Mouse (Mus musculus): ENCODE measurements around the gene Zscan26.
"Not testable (repeated sequence)": the region's sequence is repeated elsewhere in the genome, so short reads cannot be mapped to it uniquely, and the experiment has no call there.

Zscan26 gene

DNA sequence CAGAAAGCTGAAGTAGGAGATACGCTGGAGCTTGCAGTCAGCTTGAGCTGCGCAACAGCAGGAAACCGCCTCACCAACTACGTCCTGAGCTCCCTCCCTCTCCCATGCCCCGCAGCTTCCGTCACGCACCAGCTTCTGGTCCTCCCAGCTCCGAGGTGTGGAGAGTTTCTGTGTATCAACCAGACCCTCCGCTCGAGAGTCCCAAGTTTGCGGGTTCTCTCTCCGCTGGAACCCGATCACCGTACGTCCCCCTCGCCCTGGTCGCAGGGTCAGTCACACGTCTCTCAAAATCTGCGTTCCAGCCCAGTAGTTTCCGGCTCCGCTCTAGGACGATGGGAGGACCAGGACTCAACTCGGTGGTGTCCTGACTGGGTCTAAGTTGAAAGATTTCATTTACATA lies at the start of gene Zscan26:
Gene Zscan26 (minus strand): TSS at position 282 of the 400 bp plus-strand sequence.
- in situ Hi-C loops (cut with MboI; ENCODE audit: unreplicated experiment in 2 of 2) = loop anchor here in 1 of 2 experiments (5.0 kb wide), 2 partner anchors 51 to 54 kb away; partner anchors contain the start of gene Zkscan3

GRCm38 (mm10) chr13:21502296-21502695 lies 48.8 kb upstream of the Zscan26 start:
- in situ Hi-C loops (cut with MboI; ENCODE audit: unreplicated experiment in 2 of 2) = loop anchor here in 1 of 2 experiments (25.0 kb wide), 1 partner anchor 210 kb away; the partner anchor contains the start of genes Hist1h2ai, Hist1h2bl, Hist1h2bm and Hist1h3h

- in situ Hi-C loops (cut with MboI; ENCODE audit: unreplicated experiment in 2 of 2) = loop anchor here in 1 of 2 experiments (25.0 kb wide), 1 partner anchor 211 kb away; the partner anchor contains the start of genes Hist1h2ai, Hist1h2bl, Hist1h2bm and Hist1h3h
These were observed 47.7 kb upstream of the Zscan26 start, which contains the start of gene Gm11273 for GRCm38 (mm10) chr13:21501182-21501581. Gm11273 (minus strand) TSS chr13:21501418.

- in situ Hi-C loops (cut with MboI; ENCODE audit: unreplicated experiment in 2 of 2) = no loop called here
These were observed 41.5 kb upstream of the Zscan26 start, which contains the start of gene AK157302 for GRCm38 (mm10) chr13:21495080-21495479. AK157302 (plus strand) TSS chr13:21495223.

DNA sequence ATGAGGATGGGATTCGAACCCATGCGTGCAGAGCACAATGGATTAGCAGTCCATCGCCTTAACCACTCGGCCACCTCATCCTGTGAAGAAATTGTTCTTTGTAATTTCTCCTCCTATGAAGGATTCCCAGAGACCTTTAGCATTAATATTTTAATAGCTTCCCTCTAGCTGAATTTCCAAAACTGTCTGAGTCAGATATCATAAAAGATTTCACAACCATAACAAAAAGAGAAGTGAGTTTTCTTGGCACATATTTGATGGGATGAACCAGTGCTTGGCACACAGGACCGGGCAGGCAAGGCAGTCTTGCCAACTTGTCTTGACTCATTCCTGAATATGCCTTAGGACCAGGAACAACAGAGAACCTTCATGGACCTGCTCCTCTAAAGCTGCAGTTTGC lies 39.3 kb upstream of the Zscan26 start:
- in situ Hi-C loops (cut with MboI; ENCODE audit: unreplicated experiment in 2 of 2) = no loop called here

GRCm38 (mm10) chr13:21486881-21487280 lies 33.4 kb upstream of the Zscan26 start:
- in situ Hi-C loops (cut with MboI; ENCODE audit: unreplicated experiment in 2 of 2) = no loop called here

GRCm38 (mm10) chr13:21478759-21479670 lies 25.5 kb upstream of the Zscan26 start, which contains the start of the genes Zkscan4 and Gm10065:
Zkscan4 (plus strand) TSS chr13:21478907.
Gm10065 (minus strand) TSS chr13:21479441.
- in situ Hi-C loops (cut with MboI; ENCODE audit: unreplicated experiment in 2 of 2) = not testable (repeated sequence)

- in situ Hi-C loops (cut with MboI; ENCODE audit: unreplicated experiment in 2 of 2) = no loop called here
These were observed 18.9 kb upstream of the Zscan26 start for GRCm38 (mm10) chr13:21472427-21472826.

- in situ Hi-C loops (cut with MboI; ENCODE audit: unreplicated experiment in 2 of 2) = no loop called here
These were observed 15.6 kb upstream of the Zscan26 start for GRCm38 (mm10) chr13:21469097-21469496.

DNA sequence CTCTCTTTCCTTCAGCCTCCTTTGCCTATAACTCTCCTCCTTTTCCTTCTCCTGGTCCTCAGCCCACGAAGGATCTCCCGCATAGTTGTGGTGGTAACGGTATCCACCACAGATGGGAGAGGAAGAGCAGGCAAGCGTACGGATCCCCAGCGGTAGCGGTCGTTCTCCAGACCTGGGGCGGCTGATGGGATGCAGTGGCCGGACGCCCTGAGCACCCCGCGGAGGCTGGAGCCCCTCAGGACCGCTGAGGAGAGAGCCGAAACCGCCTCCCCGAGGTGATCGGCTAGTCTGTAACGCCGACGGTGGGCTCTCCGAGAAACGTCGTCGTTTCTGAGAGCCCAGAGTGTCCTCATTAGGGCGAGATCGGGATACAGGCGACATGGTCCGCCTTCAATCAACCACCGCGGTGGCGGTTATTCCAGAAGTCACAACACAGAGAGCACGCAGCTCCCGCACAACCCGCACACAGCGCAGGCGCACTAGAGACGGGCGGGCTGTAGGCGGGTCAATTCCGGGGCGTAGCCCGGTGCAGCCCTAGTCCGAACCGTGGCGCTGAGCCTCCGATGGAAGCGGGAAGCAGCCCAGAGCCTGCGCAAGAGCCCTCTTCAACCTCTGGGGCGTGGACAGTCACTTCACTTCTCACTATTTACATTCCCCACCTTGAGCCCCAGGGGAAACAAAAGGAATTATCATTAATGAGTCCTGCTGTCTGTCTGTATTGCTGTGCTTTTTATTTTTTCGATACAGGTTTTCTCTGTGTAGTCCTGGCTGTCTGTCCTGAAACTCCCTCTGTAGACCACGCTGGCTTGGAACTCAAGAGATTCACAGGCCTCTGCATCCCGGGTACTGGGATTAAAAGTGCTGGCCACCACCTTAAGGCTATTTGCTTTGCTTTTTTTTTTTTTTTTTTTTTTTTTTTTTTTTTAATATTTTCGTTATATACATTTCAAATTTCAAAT lies 14.8 kb upstream of the Zscan26 start, which contains the start of gene Nkapl:
Gene Nkapl (minus strand): TSS at position 449 of the 959 bp plus-strand sequence.
- in situ Hi-C loops (cut with MboI; ENCODE audit: unreplicated experiment in 2 of 2) = no loop called here

GRCm38 (mm10) chr13:21467336-21467735 lies 13.8 kb upstream of the Zscan26 start:
- in situ Hi-C loops (cut with MboI; ENCODE audit: unreplicated experiment in 2 of 2) = no loop called here

DNA sequence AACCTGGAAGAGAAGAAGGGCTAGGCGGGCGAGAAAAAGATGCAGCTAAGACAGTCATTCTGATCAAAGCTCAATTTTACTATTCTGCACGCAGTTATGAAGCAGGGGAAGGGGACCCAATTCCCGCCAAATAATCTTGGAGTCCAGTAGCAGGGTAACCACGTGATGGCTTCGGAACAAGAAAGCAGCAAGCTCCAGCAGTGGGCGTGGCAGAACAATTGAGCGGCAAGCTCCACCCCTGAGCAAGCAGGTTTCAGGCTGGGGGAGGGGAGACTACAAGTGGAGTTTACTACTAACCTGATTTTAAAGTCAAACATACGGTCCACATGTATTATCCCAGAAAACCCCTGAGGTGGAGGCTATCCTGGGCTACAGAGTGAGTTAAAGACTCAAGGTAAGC lies 9.0 kb upstream of the Zscan26 start:
- in situ Hi-C loops (cut with MboI; ENCODE audit: unreplicated experiment in 2 of 2) = not testable (repeated sequence)

DNA sequence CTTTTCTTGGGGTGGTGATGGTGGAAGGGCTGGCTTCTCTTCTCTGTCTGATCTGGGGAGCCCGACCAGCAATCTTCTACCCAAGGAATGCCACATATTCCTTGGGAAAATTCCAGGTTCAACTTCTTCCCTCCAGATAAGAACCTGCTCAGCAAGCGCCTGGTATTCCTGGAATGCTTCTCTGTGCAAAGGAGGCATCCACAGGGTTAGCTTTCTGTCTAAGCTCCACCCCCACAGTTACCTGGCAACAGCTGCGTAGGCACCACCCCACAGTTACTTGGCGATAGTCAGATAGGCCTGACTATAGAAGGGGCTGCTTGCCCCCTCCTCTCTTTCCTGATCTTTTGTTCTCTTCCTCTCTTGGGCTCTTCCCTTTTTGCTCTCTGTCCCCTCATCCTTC lies 2.8 kb upstream of the Zscan26 start:
- in situ Hi-C loops (cut with MboI; ENCODE audit: unreplicated experiment in 2 of 2) = loop anchor here in 1 of 2 experiments (5.0 kb wide), 2 partner anchors 54 to 71 kb away; partner anchors contain the start of gene Zkscan3

DNA sequence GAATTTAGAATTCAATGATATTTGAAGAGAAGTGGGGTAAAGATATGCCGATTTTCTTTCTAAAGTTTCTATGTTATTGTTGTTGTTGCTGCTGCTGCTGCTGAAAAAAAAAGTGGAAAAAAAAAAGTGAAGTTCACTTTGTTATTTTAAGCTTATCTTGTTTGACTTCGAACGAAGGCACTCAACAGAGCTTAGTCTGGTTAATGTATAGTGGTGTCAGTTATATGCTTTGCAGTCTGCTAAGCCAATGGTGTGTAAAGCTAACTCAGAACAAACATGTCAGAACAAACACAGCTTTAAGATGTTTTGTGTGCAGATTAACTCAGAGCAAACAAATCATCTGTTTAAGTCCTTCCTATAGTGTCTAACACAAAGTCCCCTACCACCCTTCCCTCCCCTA lies 603 bp upstream of the Zscan26 start:
- in situ Hi-C loops (cut with MboI; ENCODE audit: unreplicated experiment in 2 of 2) = loop anchor here in 1 of 2 experiments (5.0 kb wide), 2 partner anchors 52 to 53 kb away; partner anchors contain the start of gene Zkscan3

DNA sequence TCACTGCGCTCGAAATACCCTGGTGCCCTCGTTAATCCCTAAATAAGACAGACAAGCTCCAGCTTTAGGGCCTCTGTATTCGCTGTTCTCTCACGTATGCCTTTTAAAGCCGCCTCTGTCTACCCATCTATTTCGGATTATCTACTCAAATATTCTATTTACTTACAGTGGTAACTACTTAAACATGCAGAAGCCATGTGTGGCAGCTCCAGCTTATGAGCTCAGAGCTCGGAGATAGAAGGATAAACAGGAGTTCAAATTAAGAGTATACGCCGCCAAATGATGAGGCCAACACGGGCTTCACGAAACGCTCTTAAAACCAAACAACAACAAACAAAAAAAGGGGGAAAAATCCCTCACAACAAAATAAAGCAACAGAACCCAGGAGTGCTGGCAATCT lies 488 bp downstream of the Zscan26 start:
- in situ Hi-C loops (cut with MboI; ENCODE audit: unreplicated experiment in 2 of 2) = loop anchor here in 1 of 2 experiments (5.0 kb wide), 2 partner anchors 51 to 54 kb away; partner anchors contain the start of gene Zkscan3

DNA sequence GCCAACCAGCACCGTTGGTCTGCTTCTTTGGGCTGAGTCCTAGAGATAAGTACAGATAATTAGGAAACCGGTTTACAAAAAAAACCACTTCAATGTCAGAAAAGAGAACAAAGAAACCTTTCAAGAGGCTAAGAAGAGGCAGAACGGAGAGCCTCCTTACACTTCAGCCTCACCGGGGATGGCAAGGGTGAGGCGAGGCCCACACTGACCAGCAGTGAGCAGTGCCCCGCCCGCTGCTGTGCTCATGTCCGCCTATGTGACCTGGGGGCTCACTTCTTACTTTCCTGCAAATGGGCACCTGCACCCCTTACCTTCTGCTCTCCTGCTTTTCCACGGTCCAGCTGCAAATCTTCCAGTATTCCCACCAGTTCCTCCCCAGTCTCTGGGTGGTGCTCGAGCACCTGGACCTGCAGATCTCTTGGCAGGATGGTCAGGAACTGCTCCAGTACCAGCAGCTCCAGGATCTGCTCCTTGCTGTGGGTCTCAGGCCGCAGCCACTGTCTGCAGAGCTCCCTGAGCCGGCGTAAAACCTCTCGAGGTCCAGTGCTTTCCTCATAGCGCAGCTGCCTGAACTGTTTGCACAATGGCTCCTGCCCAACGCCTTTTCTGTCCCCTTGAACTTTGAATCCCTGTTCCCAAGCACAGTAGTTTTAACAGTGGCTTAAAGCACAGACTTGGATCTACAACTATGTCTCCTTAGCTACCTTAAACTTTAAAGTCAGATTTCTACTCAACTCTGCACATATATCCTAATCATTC lies 5.5 kb downstream of the Zscan26 start:
- in situ Hi-C loops (cut with MboI; ENCODE audit: unreplicated experiment in 2 of 2) = no loop called here

DNA sequence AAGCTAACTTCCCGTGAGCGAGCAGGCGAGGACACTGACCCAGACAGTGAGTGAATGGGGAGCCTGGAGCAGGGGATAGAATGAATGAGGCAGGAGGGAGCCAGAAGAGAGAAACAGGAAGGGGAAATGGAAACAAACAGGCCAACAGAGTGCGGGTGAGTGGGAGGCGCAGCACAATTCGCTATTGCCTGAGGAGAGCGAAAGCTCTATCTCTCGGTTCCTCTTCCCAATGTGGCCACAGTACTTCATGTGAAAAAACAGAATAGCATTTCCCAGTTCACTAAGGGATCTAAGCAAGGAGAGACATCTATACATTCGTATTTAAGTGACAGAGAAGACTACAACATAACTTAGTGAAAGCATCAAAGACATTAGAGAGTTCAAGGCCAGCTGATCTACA lies 6.7 kb downstream of the Zscan26 start:
- in situ Hi-C loops (cut with MboI; ENCODE audit: unreplicated experiment in 2 of 2) = no loop called here

GRCm38 (mm10) chr13:21441207-21441572 lies 12.3 kb downstream of the Zscan26 start:
- in situ Hi-C loops (cut with MboI; ENCODE audit: unreplicated experiment in 2 of 2) = no loop called here

DNA sequence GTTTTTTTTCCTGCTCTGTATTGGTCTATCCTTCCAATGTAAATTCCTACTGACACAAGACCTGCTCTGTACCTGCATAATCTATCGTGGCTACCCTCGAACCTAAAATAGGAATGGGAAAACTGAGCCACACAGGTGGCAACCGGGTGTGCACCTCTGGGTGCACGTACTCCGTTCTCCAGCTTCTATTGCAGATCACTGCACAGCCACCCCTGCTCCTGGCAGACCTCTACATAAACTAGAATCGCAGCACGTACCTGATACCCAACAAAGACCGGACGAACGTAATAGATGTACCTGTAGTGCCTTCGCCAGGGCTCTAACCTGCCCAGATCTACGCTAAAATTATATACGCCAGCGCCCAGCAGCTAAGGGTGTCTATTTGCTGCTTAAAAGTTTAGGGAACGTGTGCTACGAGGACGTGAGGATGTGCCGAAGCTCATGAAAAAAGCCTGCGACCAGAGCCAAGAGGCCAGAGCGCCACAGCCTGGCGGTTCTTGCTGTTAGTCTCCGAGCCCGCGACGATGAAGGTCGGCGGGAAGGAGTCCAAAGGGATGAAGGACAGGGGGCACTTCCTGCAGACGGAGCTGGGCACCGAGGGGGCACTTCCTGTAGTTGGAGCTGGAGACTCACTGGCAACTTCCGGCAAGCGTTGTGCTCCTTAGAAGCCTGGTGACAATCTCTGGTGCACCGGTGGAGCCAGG lies 12.9 kb downstream of the Zscan26 start, which contains the start of gene Pgbd1:
Gene Pgbd1 (minus strand): TSS at position 556 of the 704 bp plus-strand sequence.
- in situ Hi-C loops (cut with MboI; ENCODE audit: unreplicated experiment in 2 of 2) = no loop called here
